Mouse (Mus musculus) forebrain, embryonic 14.5 days (tissue): ENCODE measurements around the gene Lztr1. TPM values are rescaled to one million over a fixed set of nuclear protein-coding genes. Genes with fewer than 3 reads are reported as not detected.

Source experiments
- ATAC-seq: fragments of 200-750 bp; cut with Nextera tagmentation; 2 replicates; pipeline ENCODE4 v1.8.0; 2017; ENCODE audit warnings: mild to moderate bottlenecking, moderate library complexity
- DNase-seq: peaks from one replicate; pipeline ENCODE4 v3.0.0-alpha.2; 2015; ENCODE audit warnings: low spot score
- H3K27ac ChIP-seq: fragments of 300-500 bp; sonication (generic); 2 replicates; pipeline ENCODE4 v1.5.1; 2014; ENCODE audit warnings: low read depth, mild to moderate bottlenecking, control low read depth, low read length, moderate library complexity
- H3K27me3 ChIP-seq: fragments of 300-500 bp; sonication (generic); replicated peaks from 2 replicates; pipeline ENCODE4 v1.6.1; 2014; ENCODE audit warnings: low read length, control low read depth, mixed read lengths; ENCODE audit not compliant: control insufficient read depth, insufficient read depth
- H3K36me3 ChIP-seq: fragments of 300-500 bp; sonication (generic); 2 replicates; pipeline ENCODE4 v1.6.1; 2014; ENCODE audit warnings: low read length, control low read depth; ENCODE audit not compliant: control insufficient read depth, insufficient read depth
- H3K4me1 ChIP-seq: fragments of 300-500 bp; sonication (generic); 2 replicates; pipeline ENCODE4 v1.6.1; 2014; ENCODE audit warnings: antibody characterized with exemption, low read length, control low read depth; ENCODE audit not compliant: control insufficient read depth, insufficient read depth
- H3K4me2 ChIP-seq: fragments of 300-500 bp; sonication (generic); 2 replicates; pipeline ENCODE4 v1.6.1; 2014; ENCODE audit warnings: mild to moderate bottlenecking, control low read depth, low read length
- H3K4me3 ChIP-seq: fragments of 300-500 bp; sonication (generic); 2 replicates; pipeline ENCODE4 v1.5.1; 2014; ENCODE audit warnings: low read depth, low read length, control low read depth
- H3K9ac ChIP-seq: fragments of 300-500 bp; sonication (generic); 2 replicates; pipeline ENCODE4 v1.6.1; 2014; ENCODE audit warnings: mild to moderate bottlenecking, low read length, control low read depth, moderate library complexity
- H3K9me3 ChIP-seq: fragments of 300-500 bp; sonication (generic); replicated peaks from 2 replicates; pipeline ENCODE4 v1.6.1; 2016; ENCODE audit warnings: low read length, control low read depth, mixed read lengths; ENCODE audit not compliant: control insufficient read depth
- WGBS: fragments of 180-500 bp; shearing (Covaris S2); extraction: QIAGEN DNeasy Blood & Tissue Kit; methylation state at CpG from one replicate; pipeline ENCODE4 v1.1.7; 2014; 5-methylcytosine and 5-hydroxymethylcytosine counted together
- polyA plus RNA-seq: library from polyadenylated mRNA; unstranded; fragments of >200 nt; fragmentation: Nextera tagmentation; extraction: Ambion mirVana; gene quantifications from 2 replicates; pipeline ENCODE4 v1.2.1, GENCODE M21; 2014

The Lztr1 gene
- polyA plus RNA-seq, 1 experiment from 2014 or later: 87.6 TPM

DNA sequence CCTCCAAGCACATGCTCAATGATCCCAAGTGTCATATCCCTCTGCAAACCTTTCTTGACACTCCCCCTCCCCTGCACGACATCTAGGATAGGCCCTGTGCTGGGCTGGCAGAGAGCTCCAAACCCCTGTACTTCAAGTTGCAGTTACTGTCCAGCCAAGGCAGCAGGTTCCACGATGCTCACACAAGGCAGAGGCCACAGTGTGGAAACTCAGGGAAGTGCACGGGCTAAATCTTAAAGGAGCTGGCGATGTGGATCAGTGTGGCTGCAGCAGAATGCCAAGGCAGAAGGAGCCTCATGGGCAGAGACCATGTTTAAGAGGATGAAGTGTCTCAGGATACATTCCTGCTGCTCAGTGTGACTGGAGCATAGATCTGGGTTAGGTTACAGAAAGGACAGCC lies 57.7 kb downstream of the Lztr1 start:
- WGBS: 22% methylated on average over 4 of the region's 4 CpGs
- no peak overlapping the region for H3K9ac ChIP-seq
- peaks cover 10% of the 10 kb centered on the region; the same call in 1 of the 2 replicates for H3K27me3 ChIP-seq
- H3K36me3 ChIP-seq: no peaks in the 10 kb centered on the region
- H3K27ac ChIP-seq: no peak overlapping the region
- DNase-seq (no peak), ATAC-seq (no peak)
- no peaks in the 10 kb centered on the region for H3K9me3 ChIP-seq
- peaks cover 8% of the 10 kb centered on the region; the same call in 1 of the 2 replicates for H3K4me1 ChIP-seq
- H3K4me2 ChIP-seq: no peak overlapping the region
- H3K4me3 ChIP-seq: no peak overlapping the region

Other genes with a start within 250 kb of the Lztr1 start
- gene Tmem191c, start 232.6 kb upstream of the Lztr1 start, polyA plus RNA-seq: 6.6 and 12.4 TPM in 2 replicates
- gene Serpind1, start 177.3 kb upstream of the Lztr1 start, polyA plus RNA-seq: 1.4 and 3.1 TPM in 2 replicates
- gene Snap29, start 102.7 kb upstream of the Lztr1 start, polyA plus RNA-seq: 11.1 and 11.6 TPM in 2 replicates
- 49.6 and 51.0 TPM in 2 replicates for gene Pi4ka, start 102.4 kb upstream of the Lztr1 start, polyA plus RNA-seq
- gene Crkl, start 56.7 kb upstream of the Lztr1 start, polyA plus RNA-seq: 79.4 and 107 TPM in 2 replicates
- 7.0 and 8.5 TPM in 2 replicates for gene Aifm3, start 19.1 kb upstream of the Lztr1 start, polyA plus RNA-seq
- 60.9 and 61.6 TPM in 2 replicates for gene Thap7, start 22.4 kb downstream of the Lztr1 start, polyA plus RNA-seq
- 0.62 and 1.1 TPM in 2 replicates for gene Lrrc74b, start 52.6 kb downstream of the Lztr1 start, polyA plus RNA-seq
- gene P2rx6, start 53.2 kb downstream of the Lztr1 start, polyA plus RNA-seq: 1.1 and 1.3 TPM in 2 replicates
- 23.3 and 27.1 TPM in 2 replicates for gene Slc7a4, start 74.5 kb downstream of the Lztr1 start, polyA plus RNA-seq
- gene Smpd4, start 110.7 kb downstream of the Lztr1 start, polyA plus RNA-seq: 34.3 and 35.7 TPM in 2 replicates
- 4.8 and 5.7 TPM in 2 replicates for gene Ccdc74a, start 137.8 kb downstream of the Lztr1 start, polyA plus RNA-seq
- gene Med15, start 224.2 kb downstream of the Lztr1 start, polyA plus RNA-seq: 23.4 and 31.8 TPM in 2 replicates